Mouse (Mus musculus) granulocyte monocyte progenitor cell, adult 5-6 weeks (primary cell): ENCODE results near the gene Rgs6. TPM values are rescaled to one million over a fixed set of nuclear protein-coding genes. Genes with fewer than 3 reads are reported as not detected.

Experiments used
- ATAC-seq: replicated peaks from 2 replicates; pipeline ENCODE4 v1.8.0; 2016; ENCODE audit warnings: mild to moderate bottlenecking, moderate TSS enrichment, inconsistent platforms; ENCODE audit not compliant: poor library complexity, severe bottlenecking
- total RNA-seq, 2 experiments: library from RNA; stranded (forward) in 1 of 2; stranded (reverse) in 1 of 2; fragments of 200-712, 200-1000 nt in 1 of 2; fragments of >200 nt in 1 of 2; fragmentation: Nextera tagmentation in 1 of 2; gene quantifications; 2 replicates each; pipeline ENCODE4 v1.2.3; 2014 to 2017

The Rgs6 gene
- total RNA-seq, 2 experiments from 2014 or later = not detected

- no peak for ATAC-seq
These were observed 562.7 kb downstream of the Rgs6 start for GRCm38 (mm10) chr12:83150813-83151212.

GRCm38 (mm10) chr12:83151474-83151873 is 563.4 kb downstream of the Rgs6 start:
- ATAC-seq = no peak

- ATAC-seq = no peak
These were observed 572.1 kb downstream of the Rgs6 start for GRCm38 (mm10) chr12:83160211-83160610.

GRCm38 (mm10) chr12:83160700-83161099 is 572.6 kb downstream of the Rgs6 start:
- no peak for ATAC-seq

GRCm38 (mm10) chr12:83163721-83164120 is 575.6 kb downstream of the Rgs6 start:
- no peak for ATAC-seq

GRCm38 (mm10) chr12:83165058-83165457 is 577.0 kb downstream of the Rgs6 start:
- no peak for ATAC-seq

- no peak for ATAC-seq
These were observed 580.2 kb downstream of the Rgs6 start for GRCm38 (mm10) chr12:83168310-83168709.

GRCm38 (mm10) chr12:83169495-83170209 is 581.6 kb downstream of the Rgs6 start:
- no peak for ATAC-seq

- ATAC-seq = no peak
These were observed 590.7 kb downstream of the Rgs6 start for GRCm38 (mm10) chr12:83178770-83179169.

- ATAC-seq = no peak
These were observed 591.8 kb downstream of the Rgs6 start for GRCm38 (mm10) chr12:83179860-83180259.

GRCm38 (mm10) chr12:83180561-83180960 is 592.5 kb downstream of the Rgs6 start:
- ATAC-seq = no peak

- ATAC-seq = no peak
These were observed 613.6 kb downstream of the Rgs6 start for GRCm38 (mm10) chr12:83201674-83202073.

GRCm38 (mm10) chr12:83204361-83204760 is 616.3 kb downstream of the Rgs6 start:
- no peak for ATAC-seq

GRCm38 (mm10) chr12:83206866-83207265 is 618.8 kb downstream of the Rgs6 start:
- ATAC-seq = no peak

- no peak for ATAC-seq
These were observed 619.4 kb downstream of the Rgs6 start for GRCm38 (mm10) chr12:83207481-83207880.

- no peak for ATAC-seq
These were observed 619.9 kb downstream of the Rgs6 start for GRCm38 (mm10) chr12:83208011-83208410.

GRCm38 (mm10) chr12:83208841-83209240 is 620.7 kb downstream of the Rgs6 start:
- no peak for ATAC-seq

- no peak for ATAC-seq
These were observed 621.4 kb downstream of the Rgs6 start for GRCm38 (mm10) chr12:83209461-83209860.

GRCm38 (mm10) chr12:83210294-83210693 is 622.2 kb downstream of the Rgs6 start:
- ATAC-seq = no peak

- ATAC-seq = no peak
These were observed 622.6 kb downstream of the Rgs6 start for GRCm38 (mm10) chr12:83210735-83211134.

GRCm38 (mm10) chr12:83211146-83211822 is 623.2 kb downstream of the Rgs6 start:
- ATAC-seq = no peak
